Mouse (Mus musculus) testis, adult 2 months (tissue): ENCODE data around the gene Gcnt2.

Source experiments
- CTCF ChIP-seq: fragments of 200-500 bp; IDR thresholded peaks from 2 replicates; pipeline ENCODE4 v1.5.1; 2012; ENCODE audit warnings: low read depth, mild to moderate bottlenecking, inconsistent platforms, low read length, moderate library complexity; ENCODE audit not compliant: control insufficient read depth, insufficient read depth, insufficient replicate concordance
- POLR2A ChIP-seq: fragments of 200-500 bp; IDR thresholded peaks from 2 replicates; pipeline ENCODE4 v1.6.1; 2012; ENCODE audit warnings: low read depth, mild to moderate bottlenecking, inconsistent platforms, low read length, moderate library complexity; ENCODE audit not compliant: control insufficient read depth

GRCm38 (mm10) chr13:40877589-40877988 is 18.0 kb downstream of the Gcnt2 start:
- TF ChIP-seq CTCF: no peak
- TF ChIP-seq POLR2A: no peak
